Mouse (Mus musculus): ENCODE data around the gene Cntnap2.

The Cntnap2 gene

GRCm38 (mm10) chr6:47315454-47315853, 2256.3 kb downstream of the Cntnap2 start:
- no peak for DNase-seq

- no peak for DNase-seq
Measured at GRCm38 (mm10) chr6:47317253-47317652, 2258.1 kb downstream of the Cntnap2 start.

- DNase-seq, result no peak
Measured at GRCm38 (mm10) chr6:47318705-47319104, 2259.5 kb downstream of the Cntnap2 start.

GRCm38 (mm10) chr6:47319309-47319983, 2260.3 kb downstream of the Cntnap2 start:
- DNase-seq, result no peak

- no peak for DNase-seq
Measured at GRCm38 (mm10) chr6:47323169-47323835, 2264.1 kb downstream of the Cntnap2 start.

- DNase-seq, result no peak
Measured at GRCm38 (mm10) chr6:47323886-47324285, 2264.7 kb downstream of the Cntnap2 start.

- no peak for DNase-seq
Measured at GRCm38 (mm10) chr6:47328281-47328680, 2269.1 kb downstream of the Cntnap2 start.

GRCm38 (mm10) chr6:47329212-47329611, 2270.1 kb downstream of the Cntnap2 start:
- DNase-seq, result no peak

GRCm38 (mm10) chr6:47333016-47333415, 2273.9 kb downstream of the Cntnap2 start:
- no peak for DNase-seq

GRCm38 (mm10) chr6:47334377-47334776, 2275.2 kb downstream of the Cntnap2 start:
- DNase-seq, result no peak

GRCm38 (mm10) chr6:47337300-47337699, 2278.1 kb downstream of the Cntnap2 start:
- DNase-seq, result no peak

GRCm38 (mm10) chr6:47338113-47338512, 2279.0 kb downstream of the Cntnap2 start:
- no peak for DNase-seq

- DNase-seq, result no peak
Measured at GRCm38 (mm10) chr6:47340813-47341502, 2281.8 kb downstream of the Cntnap2 start.

- DNase-seq, result no peak
Measured at GRCm38 (mm10) chr6:47341503-47341884, 2282.3 kb downstream of the Cntnap2 start.

GRCm38 (mm10) chr6:47343245-47343644, 2284.1 kb downstream of the Cntnap2 start:
- DNase-seq, result no peak

GRCm38 (mm10) chr6:47344696-47345095, 2285.5 kb downstream of the Cntnap2 start:
- DNase-seq, result no peak

GRCm38 (mm10) chr6:47350100-47350690, 2291.0 kb downstream of the Cntnap2 start:
- no peak for DNase-seq

All from spleen, adult 18-20 months (tissue).